Mouse (Mus musculus): Measurements from ENCODE around the gene Tmem125.

- TF ChIP-seq CTCF (conservative IDR thresholded peaks at IDR 0.05; ENCODE audit: low read length): no peak
- TF ChIP-seq POU5F1 (IDR thresholded peaks at IDR 0.05; ENCODE audit: borderline replicate concordance, low read length): no peak
- no peak for TF ChIP-seq NANOG (IDR thresholded peaks at IDR 0.05; ENCODE audit: borderline replicate concordance, low read length)
These were observed 21.1 kb upstream of the Tmem125 start for GRCm38 (mm10) chr4:118564926-118565279.

Measured in E14TG2a.4 (cell line).